Mouse (Mus musculus) lung, adult 2 months (tissue): ENCODE results near the gene Palld.

Source experiments
- CTCF ChIP-seq: fragments of 200-500 bp; IDR thresholded peaks from 2 replicates; pipeline ENCODE4 v1.5.1; 2011; ENCODE audit warnings: mild to moderate bottlenecking, low read length, control low read depth; ENCODE audit not compliant: insufficient read depth
- POLR2A ChIP-seq: fragments of 200-500 bp; IDR thresholded peaks from 2 replicates; pipeline ENCODE4 v1.6.1; 2011; ENCODE audit warnings: low read depth, mild to moderate bottlenecking, control low read depth, low read length, borderline replicate concordance; ENCODE audit errors: extremely low read depth

DNA sequence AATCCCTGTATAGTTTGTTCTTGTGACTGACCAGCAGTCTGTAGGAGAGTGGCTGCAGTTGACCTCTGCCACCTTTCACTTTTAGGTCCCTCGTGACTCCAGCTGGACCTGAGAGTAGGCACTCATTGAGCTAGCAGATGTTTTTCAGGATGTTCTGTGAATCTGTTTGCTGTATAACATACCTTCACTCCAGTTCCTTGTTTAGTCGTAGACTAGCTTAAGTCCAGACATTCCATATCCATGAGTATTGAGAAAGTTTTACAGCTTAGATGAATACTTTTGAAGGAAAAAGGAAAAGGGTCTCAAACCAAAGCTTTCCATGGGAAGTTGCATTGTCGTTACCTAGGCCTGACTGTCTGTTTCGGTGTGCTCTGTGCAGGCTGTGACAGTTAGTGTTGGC, 405.4 kb downstream of the Palld start:
- TF ChIP-seq CTCF (no peak), POLR2A (no peak)
